Mouse (Mus musculus) heart, postnatal 0 days (tissue): ENCODE data around the gene Gulp1.

Experiments used
- CTCF ChIP-seq: IDR thresholded peaks from 2 replicates; pipeline ENCODE4 v1.5.1; 2016; ENCODE audit warnings: antibody characterized with exemption, control low read depth, low read depth
- EP300 ChIP-seq: IDR thresholded peaks from 2 replicates; pipeline ENCODE4 v1.6.1; 2016; ENCODE audit warnings: antibody characterized with exemption, low read depth

DNA sequence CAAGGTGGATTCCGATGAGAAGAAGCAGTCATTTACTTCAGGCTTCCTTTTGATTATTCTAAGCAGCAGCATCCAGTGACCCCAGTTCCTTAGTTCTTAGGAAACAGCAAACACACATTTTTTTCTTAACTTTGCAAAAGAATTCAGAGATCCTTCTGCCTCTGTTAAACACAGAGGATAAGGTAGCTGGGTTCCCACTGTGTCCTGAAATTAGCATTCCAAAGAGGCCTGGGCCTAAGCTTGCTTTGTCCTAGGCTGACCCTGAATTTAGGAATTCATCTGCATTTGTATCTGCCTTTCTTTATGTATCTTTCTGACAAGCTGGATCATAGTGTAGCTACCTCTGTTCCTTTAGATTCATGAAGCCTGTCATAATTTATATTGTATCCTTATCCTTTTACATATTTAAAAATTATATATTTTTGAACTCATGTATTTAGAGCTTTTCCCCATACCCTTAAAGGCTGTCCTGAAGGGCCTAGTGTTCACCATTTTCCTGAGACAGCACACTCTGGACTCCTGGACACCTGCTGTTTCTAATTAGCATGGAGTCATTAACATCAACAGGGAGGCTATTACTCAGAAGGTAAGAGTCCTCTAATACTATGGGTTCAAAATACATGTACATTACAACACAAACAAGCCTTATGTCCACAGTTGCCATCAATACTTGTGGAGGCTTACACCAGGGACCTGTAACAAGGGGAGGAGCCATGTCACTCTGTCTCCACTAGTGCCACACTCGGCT lies 62.2 kb downstream of the Gulp1 start:
- TF ChIP-seq CTCF (no peak), EP300 (no peak)
